Mouse (Mus musculus) stomach, postnatal 0 days (tissue): Measurements from ENCODE around the gene Oxsm.

Experiments
- CTCF ChIP-seq: IDR thresholded peaks from 2 replicates; pipeline ENCODE4 v1.5.1; 2016; ENCODE audit warnings: antibody characterized with exemption, low read depth, mild to moderate bottlenecking, moderate library complexity
- EP300 ChIP-seq: optimal IDR thresholded peaks from 2 replicates; pipeline ENCODE3; 2016; ENCODE audit warnings: antibody characterized with exemption

- peak; percentile 79 for TF ChIP-seq CTCF
- TF ChIP-seq EP300 = no peak
Measured at GRCm38 (mm10) chr14:16219015-16219414, 30.6 kb downstream of the Oxsm start.
